Mouse (Mus musculus) liver, adult (tissue): ENCODE results near the gene C1ql4.

Source experiments
- GATA4 ChIP-seq: IDR thresholded peaks from 2 replicates; pipeline ENCODE4 v1.6.1; 2014; ENCODE audit warnings: mild to moderate bottlenecking, low read length; ENCODE audit not compliant: insufficient replicate concordance

C1ql4 gene

DNA sequence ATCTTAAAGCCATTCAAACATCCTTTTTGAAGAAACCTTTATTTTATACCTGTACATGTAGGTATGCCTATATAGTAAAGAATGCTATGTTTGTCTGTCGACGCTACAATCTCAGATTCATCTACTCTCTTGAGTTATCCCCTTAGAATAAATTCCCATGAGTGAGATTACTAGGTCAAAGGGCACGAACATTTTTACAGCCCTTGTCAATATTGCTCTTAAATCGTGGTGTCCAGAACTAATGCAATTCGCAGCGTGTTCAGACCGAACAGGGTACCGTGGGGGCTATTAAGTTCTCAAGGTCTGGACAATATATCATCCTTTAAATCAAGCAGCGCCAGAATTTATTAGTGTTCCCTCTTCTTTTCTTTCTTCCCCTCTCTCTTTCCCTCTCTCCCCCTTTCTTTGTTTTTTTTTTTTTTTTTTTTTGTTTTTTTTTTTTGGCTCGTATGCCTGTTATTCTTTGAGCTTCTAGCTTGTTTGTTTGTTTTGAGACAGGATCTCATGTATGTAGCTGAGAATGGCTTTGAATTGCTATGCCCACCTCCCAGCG lies 25.3 kb upstream of the C1ql4 start:
- no peak for TF ChIP-seq GATA4

DNA sequence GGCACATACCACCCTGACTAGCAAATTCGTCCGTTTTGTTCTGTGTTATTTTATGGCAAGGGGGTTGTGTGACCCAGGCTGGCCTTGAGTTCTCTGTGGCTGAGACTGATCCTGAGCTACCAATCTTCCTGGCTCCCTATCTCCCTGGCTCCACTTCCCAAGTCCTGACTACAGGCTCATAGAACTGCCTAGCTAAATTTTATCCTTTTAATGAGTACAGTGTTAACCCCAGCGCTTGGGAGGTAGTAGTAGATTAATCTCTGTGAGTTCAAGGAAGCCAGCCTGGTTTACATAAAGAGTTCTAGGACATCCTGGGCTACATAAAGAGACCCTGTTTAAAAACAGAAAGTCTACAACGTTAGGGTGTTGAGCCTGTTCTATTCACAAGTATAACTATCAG lies 24.2 kb upstream of the C1ql4 start:
- no peak for TF ChIP-seq GATA4

DNA sequence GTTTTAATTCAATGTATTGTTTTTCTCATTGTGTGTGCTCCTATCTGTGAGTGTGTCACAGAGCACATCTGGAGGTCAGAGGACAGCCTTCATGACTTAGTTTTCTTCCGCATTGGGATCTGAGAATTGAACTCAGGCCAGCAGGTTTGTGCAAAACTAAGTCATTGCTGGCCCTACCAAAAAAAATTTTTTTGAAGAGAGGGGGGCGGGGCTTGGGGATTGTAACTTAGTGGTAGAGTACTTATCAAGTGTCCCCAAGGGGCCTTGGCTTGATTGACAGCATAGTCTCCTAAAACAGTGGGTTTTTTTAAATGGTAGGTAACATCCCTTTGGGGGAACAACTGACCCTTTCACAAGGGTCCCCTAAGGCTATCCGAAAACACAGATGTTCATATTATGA lies 23.5 kb upstream of the C1ql4 start:
- TF ChIP-seq GATA4 = no peak

- TF ChIP-seq GATA4 = no peak
These were observed 20.2 kb upstream of the C1ql4 start for GRCm38 (mm10) chr15:99107866-99108265.

GRCm38 (mm10) chr15:99105238-99105637 lies 17.6 kb upstream of the C1ql4 start:
- TF ChIP-seq GATA4 = no peak

DNA sequence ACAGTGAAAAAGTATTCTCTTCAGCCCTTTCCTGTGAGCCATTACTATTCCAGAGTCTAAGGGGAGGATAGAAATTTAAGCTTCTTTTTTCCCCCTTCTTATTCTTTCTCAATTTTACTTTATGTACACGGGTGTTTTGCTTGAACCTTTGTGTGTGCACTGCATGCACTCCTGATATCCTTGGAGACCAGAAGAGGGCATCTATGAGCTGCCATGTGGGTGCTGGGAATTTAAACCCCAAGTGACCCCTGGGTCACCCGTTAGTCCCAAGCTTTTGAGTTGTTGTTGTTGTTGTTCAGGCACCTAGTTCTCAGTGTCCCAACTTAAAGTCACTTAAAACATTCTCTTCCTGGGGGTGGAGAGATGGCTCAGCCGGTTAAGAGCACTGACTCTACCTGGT lies 12.4 kb upstream of the C1ql4 start:
- no peak for TF ChIP-seq GATA4

GRCm38 (mm10) chr15:99099139-99099556 lies 11.5 kb upstream of the C1ql4 start:
- TF ChIP-seq GATA4 = no peak

GRCm38 (mm10) chr15:99098493-99098861 lies 10.9 kb upstream of the C1ql4 start:
- TF ChIP-seq GATA4 = no peak

GRCm38 (mm10) chr15:99097840-99098492 lies 10.3 kb upstream of the C1ql4 start:
- no peak for TF ChIP-seq GATA4

- no peak for TF ChIP-seq GATA4
These were observed 9.3 kb upstream of the C1ql4 start for GRCm38 (mm10) chr15:99096831-99097500.

DNA sequence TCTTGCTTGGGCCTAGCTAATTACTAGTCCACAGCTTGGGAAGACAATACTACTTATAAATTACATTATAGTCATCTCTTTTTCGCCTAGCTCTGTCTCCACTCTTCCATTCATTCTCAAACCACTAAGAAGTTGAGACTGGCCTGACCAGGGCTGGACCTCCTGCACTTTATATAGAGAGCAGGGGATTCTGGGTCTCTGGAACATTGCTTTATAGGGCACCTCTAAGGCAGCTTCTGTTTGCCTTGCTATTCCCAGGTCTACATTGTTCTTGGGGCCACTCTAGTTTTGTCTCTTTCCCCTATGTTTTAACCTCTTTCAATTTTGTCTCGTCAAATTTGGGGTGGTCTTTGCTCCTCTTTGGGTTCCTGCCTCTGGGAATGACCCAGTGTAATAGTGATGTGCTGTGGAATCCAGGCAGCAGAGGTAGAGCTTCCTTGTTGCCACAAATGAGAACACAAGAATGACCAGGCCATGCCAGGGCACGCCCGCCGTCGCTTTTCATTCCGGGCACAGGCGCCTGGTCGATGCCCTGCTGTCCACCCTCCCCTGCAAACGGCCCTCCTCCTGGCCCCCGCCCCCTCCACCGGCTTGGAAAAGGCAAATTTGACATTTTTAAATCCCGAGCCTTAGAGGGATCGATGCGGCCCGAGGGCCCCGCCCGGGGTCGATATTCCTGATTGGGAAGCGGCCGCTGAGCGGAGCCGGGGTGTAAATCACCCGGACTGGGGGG lies 8.6 kb upstream of the C1ql4 start:
- no peak for TF ChIP-seq GATA4

DNA sequence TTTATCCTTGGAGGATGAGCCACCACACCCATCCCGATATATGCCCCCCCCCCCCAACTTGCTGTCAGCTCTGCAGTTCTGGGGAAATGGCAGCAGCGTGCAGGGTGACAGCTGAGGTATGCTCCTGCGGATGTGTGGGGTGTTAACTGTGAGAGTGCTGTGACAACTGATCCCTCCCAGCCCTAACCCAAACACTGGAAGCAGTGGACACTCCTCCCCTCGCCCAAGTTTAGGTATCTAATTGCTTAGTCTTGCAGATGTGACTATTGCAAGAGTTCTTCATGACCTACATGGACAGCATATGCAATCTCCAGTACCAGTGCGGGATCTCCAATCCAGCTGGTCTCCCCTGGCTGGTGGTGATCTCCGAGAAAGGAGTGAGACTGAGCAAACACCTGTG lies 7.7 kb upstream of the C1ql4 start:
- no peak for TF ChIP-seq GATA4

DNA sequence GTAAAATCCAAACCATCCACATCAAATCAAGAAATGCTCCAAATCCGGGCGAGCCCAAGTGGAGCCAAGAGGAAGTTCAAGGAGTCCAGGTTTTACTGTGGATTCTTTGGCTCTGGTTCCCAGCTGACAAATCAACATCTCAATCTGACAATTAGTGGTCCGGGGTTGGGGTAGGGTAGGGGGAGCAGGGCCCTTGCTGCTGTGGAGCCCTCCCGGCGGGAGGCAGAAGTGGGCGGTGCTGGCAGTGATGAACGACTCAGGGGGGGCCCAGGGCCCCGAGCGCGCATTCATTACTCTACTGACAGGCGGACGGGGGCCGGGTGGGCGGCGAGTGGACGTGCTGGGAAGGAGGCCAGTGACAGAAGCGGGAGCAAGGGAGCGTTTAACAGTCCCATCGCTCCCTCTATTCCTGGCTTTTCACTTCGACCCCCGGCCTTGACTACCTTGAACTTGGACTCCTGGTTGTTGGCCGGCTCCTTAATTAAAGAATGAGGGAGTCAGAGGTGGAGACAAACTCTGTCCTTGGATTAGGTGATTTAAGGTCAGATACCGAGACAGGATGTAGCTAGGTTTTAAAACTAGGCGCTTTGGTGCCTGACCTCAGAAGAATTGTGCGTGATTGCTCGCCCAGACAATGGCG lies 7.1 kb upstream of the C1ql4 start:
- TF ChIP-seq GATA4 = no peak

DNA sequence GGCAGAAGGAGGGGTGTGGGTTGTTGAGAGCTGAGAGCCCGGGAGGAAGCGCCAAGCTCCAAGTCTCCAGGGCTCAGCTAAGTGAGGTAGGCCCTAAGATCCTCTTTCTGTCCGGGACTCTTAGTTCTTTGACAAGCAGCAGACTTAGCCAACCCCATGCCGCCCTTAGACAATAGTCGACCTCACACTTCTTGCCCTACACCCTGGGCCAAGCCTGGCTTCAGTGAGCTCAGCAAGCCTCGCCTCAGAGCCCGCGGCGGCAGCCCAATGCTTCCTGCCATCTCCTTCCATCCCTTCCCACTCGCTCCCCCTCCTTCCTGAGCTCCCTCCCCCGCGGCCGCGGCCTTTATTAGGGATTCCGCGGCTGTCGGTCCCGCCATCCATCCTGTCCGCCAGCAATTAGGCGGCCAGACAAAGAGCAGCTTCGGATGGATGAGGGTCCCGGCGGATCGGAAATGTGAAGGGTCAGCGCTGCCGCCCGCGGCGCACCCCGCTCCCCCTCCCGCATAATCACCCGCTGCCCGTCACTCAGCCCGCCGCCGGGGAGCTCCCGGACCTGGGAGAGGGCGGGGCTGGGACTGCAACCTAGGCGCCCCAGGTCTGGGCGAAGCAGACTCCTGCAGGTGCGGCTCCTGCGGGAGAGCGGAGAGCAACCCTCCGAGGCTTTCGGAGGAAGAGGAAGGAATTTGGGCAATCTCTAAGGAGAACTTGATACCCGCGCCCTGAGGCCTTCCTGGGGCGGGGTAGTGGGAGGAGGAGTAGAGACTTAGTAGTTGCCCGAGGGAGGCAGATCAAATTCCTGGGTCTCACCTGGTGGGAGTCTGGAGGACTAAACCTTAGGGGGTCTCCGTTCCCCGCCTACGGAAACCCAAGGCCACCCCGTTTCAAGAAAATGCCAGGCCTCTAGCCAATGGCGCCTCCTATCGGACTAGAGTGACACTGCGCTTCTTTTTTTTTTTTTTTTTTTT lies 6.0 kb upstream of the C1ql4 start:
- no peak for TF ChIP-seq GATA4
